Mouse (Mus musculus): Measurements from ENCODE around the gene Etv6. TPM values are rescaled to one million over a fixed set of nuclear protein-coding genes. Genes with fewer than 3 reads are reported as not detected.

Gene Etv6
- polyA plus RNA-seq, 1 experiment from 2014 or later = 13.5 TPM

DNA sequence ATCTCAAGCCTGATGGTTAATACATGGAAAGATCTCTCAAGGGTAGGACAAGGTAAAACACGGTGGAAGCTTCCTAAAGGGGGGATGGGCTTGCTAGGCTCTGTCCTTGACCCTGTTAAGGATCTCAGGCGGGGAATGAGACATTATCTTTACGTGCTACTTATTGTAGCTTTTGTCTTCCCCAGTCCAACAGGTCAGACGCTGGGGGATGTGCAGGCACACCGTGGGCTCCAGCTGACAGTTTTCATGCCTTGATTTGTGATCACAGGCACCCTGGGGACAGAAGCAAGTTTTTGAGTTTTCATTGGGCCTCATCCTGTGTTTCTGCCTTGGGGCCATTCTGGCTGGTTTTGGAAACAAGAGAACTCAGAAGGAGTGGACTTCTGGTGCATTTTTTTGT, 10.6 kb downstream of the Etv6 start:
- Histone ChIP-seq H3K4me3 (no peak overlapping the region), H3K4me1 (peaks cover 31% of the 10 kb centered on the region), H3K4me2 (replicated peaks) (no peak overlapping the region)

DNA sequence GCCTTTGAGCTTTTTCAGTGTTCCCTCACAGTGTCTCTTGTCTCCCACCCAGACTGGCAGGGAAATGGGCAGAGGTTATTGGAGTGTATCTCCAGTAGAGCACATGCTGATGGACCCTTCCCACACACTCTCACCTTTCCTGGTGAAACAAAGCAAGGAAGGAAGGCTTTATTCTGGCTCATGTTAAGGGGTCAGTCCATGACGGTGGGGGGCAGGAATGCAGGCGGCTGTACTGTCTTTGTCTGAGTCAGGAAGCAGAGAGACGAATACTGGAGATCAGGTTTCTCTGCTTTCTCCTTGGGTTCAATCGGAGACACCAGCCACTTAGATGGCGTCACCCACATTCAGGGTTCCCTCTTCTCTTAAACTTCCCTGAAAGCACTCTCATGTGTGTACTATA, 11.7 kb downstream of the Etv6 start:
- H3K9ac ChIP-seq (replicated peaks) = no peak overlapping the region
- no peak overlapping the region for H3K27ac ChIP-seq (replicated peaks)
- ATAC-seq (ENCODE audit: low FRiP score, low read depth) = no peak
- no peak overlapping the region for H3K4me3 ChIP-seq
- 58% methylated on average over 5 of the region's 5 CpGs for WGBS
- H3K4me2 ChIP-seq (replicated peaks) = no peak overlapping the region
- H3K36me3 ChIP-seq = peaks cover 5% of the 10 kb centered on the region; the same call in 1 of the 2 replicates
- peaks cover 27% of the 10 kb centered on the region for H3K4me1 ChIP-seq
- no peaks in the 10 kb centered on the region for H3K27me3 ChIP-seq
- no peaks in the 10 kb centered on the region for H3K9me3 ChIP-seq

More for the DNA sequence above, 10.6 kb downstream of the Etv6 start:
- 39% methylated on average over 5 of the region's 5 CpGs for WGBS
- Histone ChIP-seq H3K27ac (replicated peaks) (no peak overlapping the region), H3K9ac (replicated peaks) (no peak overlapping the region), H3K36me3 (peaks cover 5% of the 10 kb centered on the region; the same call in 1 of the 2 replicates), H3K9me3 (no peaks in the 10 kb centered on the region), H3K27me3 (no peaks in the 10 kb centered on the region)
- ATAC-seq (ENCODE audit: low FRiP score, low read depth) = no peak

- Histone ChIP-seq H3K9me3 (no peaks in the 10 kb centered on the region), H3K4me2 (replicated peaks) (no peak overlapping the region), H3K4me3 (no peak overlapping the region), H3K36me3 (peaks cover 5% of the 10 kb centered on the region; the same call in 1 of the 2 replicates), H3K9ac (replicated peaks) (no peak overlapping the region), H3K4me1 (peaks cover 29% of the 10 kb centered on the region), H3K27ac (replicated peaks) (no peak overlapping the region), H3K27me3 (no peaks in the 10 kb centered on the region)
- 95% methylated on average over 6 of the region's 6 CpGs for WGBS
- no peak for ATAC-seq (ENCODE audit: low FRiP score, low read depth)
These were observed 12.5 kb downstream of the Etv6 start for GRCm38 (mm10) chr6:134047974-134048373.

GRCm38 (mm10) chr6:134048965-134049364, 13.5 kb downstream of the Etv6 start:
- Histone ChIP-seq H3K27ac (replicated peaks) (no peak overlapping the region), H3K27me3 (no peaks in the 10 kb centered on the region), H3K9me3 (no peaks in the 10 kb centered on the region), H3K4me1 (peaks cover 22% of the 10 kb centered on the region), H3K4me2 (replicated peaks) (no peak overlapping the region), H3K9ac (replicated peaks) (no peak overlapping the region), H3K4me3 (no peak overlapping the region), H3K36me3 (peaks cover 5% of the 10 kb centered on the region; the same call in 1 of the 2 replicates)
- 95% methylated on average over 6 of the region's 6 CpGs for WGBS
- no peak for ATAC-seq (ENCODE audit: low FRiP score, low read depth)

GRCm38 (mm10) chr6:134050466-134050865, 15.0 kb downstream of the Etv6 start:
- H3K36me3 ChIP-seq = peaks cover 5% of the 10 kb centered on the region; the same call in 1 of the 2 replicates
- H3K4me3 ChIP-seq = no peak overlapping the region
- no peaks in the 10 kb centered on the region for H3K27me3 ChIP-seq
- H3K4me1 ChIP-seq = peaks cover 14% of the 10 kb centered on the region
- 85% methylated on average over 8 of the region's 8 CpGs for WGBS
- no peak for ATAC-seq (ENCODE audit: low FRiP score, low read depth)
- no peak overlapping the region for H3K9ac ChIP-seq (replicated peaks)
- H3K9me3 ChIP-seq = no peaks in the 10 kb centered on the region
- no peak overlapping the region for H3K27ac ChIP-seq (replicated peaks)
- no peak overlapping the region for H3K4me2 ChIP-seq (replicated peaks)

- 68% methylated on average over 7 of the region's 7 CpGs for WGBS
- no peaks in the 10 kb centered on the region for H3K27me3 ChIP-seq
- H3K4me1 ChIP-seq = peaks cover 6% of the 10 kb centered on the region; the same call in 1 of the 2 replicates
- no peak overlapping the region for H3K9ac ChIP-seq (replicated peaks)
- H3K27ac ChIP-seq (replicated peaks) = no peak overlapping the region
- H3K4me3 ChIP-seq = no peak overlapping the region
- no peak; the same call in 1 of the 2 replicates for ATAC-seq (ENCODE audit: low FRiP score, low read depth)
- H3K9me3 ChIP-seq = no peaks in the 10 kb centered on the region
- peaks cover 5% of the 10 kb centered on the region; the same call in 1 of the 2 replicates for H3K36me3 ChIP-seq
- no peak overlapping the region for H3K4me2 ChIP-seq (replicated peaks)
These were observed 16.4 kb downstream of the Etv6 start for GRCm38 (mm10) chr6:134051950-134052349.

GRCm38 (mm10) chr6:134053146-134053545, 17.6 kb downstream of the Etv6 start:
- ATAC-seq (ENCODE audit: low FRiP score, low read depth) = no peak
- Histone ChIP-seq H3K27me3 (no peaks in the 10 kb centered on the region), H3K9me3 (no peaks in the 10 kb centered on the region), H3K4me2 (replicated peaks) (no peak overlapping the region), H3K27ac (replicated peaks) (no peak overlapping the region), H3K9ac (replicated peaks) (no peak overlapping the region), H3K36me3 (peaks cover 5% of the 10 kb centered on the region; the same call in 1 of the 2 replicates), H3K4me3 (no peak overlapping the region), H3K4me1 (peaks cover 14% of the 10 kb centered on the region; the same call in 1 of the 2 replicates)
- WGBS = 94% methylated on average over 10 of the region's 10 CpGs

DNA sequence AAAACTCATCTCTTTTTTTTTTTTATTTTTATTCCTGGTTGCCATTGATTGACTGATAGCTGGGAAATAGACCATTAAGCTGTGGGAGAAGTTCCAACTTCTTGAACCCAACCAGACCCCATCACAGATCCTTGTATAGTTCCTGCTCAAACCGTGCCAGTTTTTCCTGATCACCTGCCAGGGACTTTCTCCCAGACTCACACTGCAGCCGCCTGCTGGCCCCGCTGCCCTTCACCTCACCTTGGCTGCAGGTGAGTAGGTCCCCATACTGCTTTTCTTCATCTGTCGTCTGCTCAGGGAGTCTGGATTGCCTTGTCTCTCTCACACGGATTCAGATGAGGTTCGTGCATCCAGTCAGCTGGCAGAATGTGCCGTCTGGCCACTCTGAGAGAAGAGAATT, 18.1 kb downstream of the Etv6 start:
- Histone ChIP-seq H3K9ac (replicated peaks) (no peak overlapping the region), H3K4me1 (peaks cover 18% of the 10 kb centered on the region), H3K9me3 (no peaks in the 10 kb centered on the region), H3K36me3 (peaks cover 5% of the 10 kb centered on the region; the same call in 1 of the 2 replicates), H3K27me3 (no peaks in the 10 kb centered on the region), H3K4me2 (replicated peaks) (no peak overlapping the region), H3K4me3 (no peak overlapping the region), H3K27ac (replicated peaks) (no peak overlapping the region)
- ATAC-seq (ENCODE audit: low FRiP score, low read depth) = no peak
- 88% methylated on average over 7 of the region's 7 CpGs for WGBS

GRCm38 (mm10) chr6:134055588-134055987, 20.1 kb downstream of the Etv6 start:
- H3K27me3 ChIP-seq = no peaks in the 10 kb centered on the region
- WGBS = 86% methylated on average over 7 of the region's 7 CpGs
- H3K4me3 ChIP-seq = no peak overlapping the region
- no peak for ATAC-seq (ENCODE audit: low FRiP score, low read depth)
- no peak overlapping the region for H3K4me2 ChIP-seq (replicated peaks)
- H3K9ac ChIP-seq (replicated peaks) = no peak overlapping the region
- H3K4me1 ChIP-seq = peaks cover 37% of the 10 kb centered on the region
- no peaks in the 10 kb centered on the region for H3K9me3 ChIP-seq
- no peaks in the 10 kb centered on the region for H3K36me3 ChIP-seq
- H3K27ac ChIP-seq (replicated peaks) = no peak overlapping the region

GRCm38 (mm10) chr6:134058451-134058850, 23.0 kb downstream of the Etv6 start:
- WGBS = 87% methylated on average over 4 of the region's 4 CpGs
- H3K4me1 ChIP-seq = peaks cover 31% of the 10 kb centered on the region
- no peaks in the 10 kb centered on the region for H3K27me3 ChIP-seq
- no peaks in the 10 kb centered on the region for H3K9me3 ChIP-seq
- no peaks in the 10 kb centered on the region for H3K36me3 ChIP-seq
- ATAC-seq (ENCODE audit: low FRiP score, low read depth) = no peak
- no peak overlapping the region for H3K4me3 ChIP-seq
- H3K27ac ChIP-seq (replicated peaks) = no peak overlapping the region
- H3K4me2 ChIP-seq (replicated peaks) = no peak overlapping the region
- no peak overlapping the region for H3K9ac ChIP-seq (replicated peaks)

GRCm38 (mm10) chr6:134058886-134059551, 23.5 kb downstream of the Etv6 start:
- Histone ChIP-seq H3K27me3 (no peaks in the 10 kb centered on the region), H3K4me1 (peaks cover 31% of the 10 kb centered on the region), H3K4me3 (no peak overlapping the region), H3K36me3 (no peaks in the 10 kb centered on the region), H3K4me2 (replicated peaks) (no peak overlapping the region), H3K27ac (replicated peaks) (no peak overlapping the region), H3K9ac (replicated peaks) (no peak overlapping the region), H3K9me3 (no peaks in the 10 kb centered on the region)
- WGBS = 73% methylated on average over 10 of the region's 10 CpGs
- ATAC-seq (ENCODE audit: low FRiP score, low read depth) = peak; percentile 44; the same call in 1 of the 2 replicates

DNA sequence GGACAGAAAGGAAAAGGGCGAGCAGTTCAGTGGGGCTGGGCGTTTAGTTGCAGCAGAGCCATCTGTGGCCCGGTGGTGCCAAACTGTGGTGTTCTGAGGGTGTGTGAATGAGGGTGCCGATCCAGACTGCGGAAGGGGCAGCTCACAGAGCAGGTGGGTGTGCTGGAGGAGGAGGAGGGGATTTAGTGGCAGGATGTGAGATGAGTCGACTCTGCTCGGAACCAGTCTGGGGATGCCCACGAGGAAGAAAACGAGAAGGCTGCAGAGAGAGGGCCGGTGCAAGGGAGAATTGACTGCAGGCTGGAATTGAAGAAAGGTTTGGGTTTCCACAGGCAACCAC, 24.0 kb downstream of the Etv6 start:
- no peak overlapping the region for H3K9ac ChIP-seq (replicated peaks)
- peaks cover 31% of the 10 kb centered on the region for H3K4me1 ChIP-seq
- no peak overlapping the region for H3K4me3 ChIP-seq
- no peak overlapping the region for H3K4me2 ChIP-seq (replicated peaks)
- no peak overlapping the region for H3K27ac ChIP-seq (replicated peaks)
- ATAC-seq (ENCODE audit: low FRiP score, low read depth) = 0 out of 2 replicates have a peak, but pooled peaks have one; percentile 24
- no peaks in the 10 kb centered on the region for H3K9me3 ChIP-seq
- H3K27me3 ChIP-seq = no peaks in the 10 kb centered on the region
- WGBS = 87% methylated on average over 10 of the region's 10 CpGs
- H3K36me3 ChIP-seq = no peaks in the 10 kb centered on the region
